Mouse (Mus musculus) right cerebral cortex, postnatal 14 days (tissue): ENCODE data around the gene Cdh9.
A peak's percentile ranks its signal among the peaks of the same experiment; 100 is the strongest.

Source experiments
- DNase-seq: peaks from one replicate; pipeline ENCODE4 v3.0.0; 2022

Gene Cdh9

DNA sequence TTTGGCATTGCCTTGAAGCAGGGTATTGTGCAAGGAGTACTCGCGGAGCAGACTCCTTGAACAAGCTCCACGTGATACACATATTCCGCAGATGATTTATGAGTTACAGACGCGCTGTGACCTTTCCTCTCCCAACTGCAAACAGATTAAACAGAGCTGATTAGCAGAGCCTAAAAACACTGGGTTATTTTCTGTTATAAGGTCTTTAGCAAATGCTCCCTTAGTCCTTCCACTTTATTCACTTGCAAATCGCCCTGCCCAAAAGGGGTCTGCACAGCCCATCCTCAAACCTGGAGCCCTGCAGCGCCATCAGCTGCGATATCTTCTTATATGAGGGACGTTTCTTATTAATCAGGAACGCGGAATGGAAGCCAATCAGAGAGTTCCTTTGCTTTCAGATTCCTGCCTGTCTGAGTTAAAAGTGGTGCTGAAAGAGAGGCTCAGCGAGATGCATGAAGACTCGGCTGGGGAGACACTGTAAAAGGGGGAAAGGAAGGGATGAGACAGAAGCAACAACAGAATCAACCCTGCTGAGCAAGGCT lies at the start of gene Cdh9:
TSS of gene Cdh9 (plus strand) at position 287 of the 542 bp plus-strand sequence.
- peak; percentile 7 for DNase-seq

DNA sequence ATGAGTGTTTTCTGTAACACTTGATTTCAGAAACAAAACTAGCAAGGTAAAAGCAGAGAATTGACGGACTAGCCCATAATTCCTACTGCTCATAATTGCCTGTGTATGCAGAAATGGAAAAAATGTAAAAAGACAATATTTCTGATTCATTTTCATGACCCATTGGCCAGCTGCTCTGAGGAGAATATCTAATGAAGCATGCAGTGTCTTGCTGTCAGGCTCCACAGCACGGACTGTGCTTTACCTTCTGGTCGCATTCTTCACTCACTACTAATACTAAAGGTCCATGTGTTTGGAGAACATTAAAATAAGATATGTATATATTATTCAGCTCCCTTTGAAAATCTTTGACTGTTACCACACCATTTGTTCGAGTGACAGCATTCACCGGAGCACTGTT lies 49.5 kb upstream of the Cdh9 start:
- DNase-seq, result no peak

DNA sequence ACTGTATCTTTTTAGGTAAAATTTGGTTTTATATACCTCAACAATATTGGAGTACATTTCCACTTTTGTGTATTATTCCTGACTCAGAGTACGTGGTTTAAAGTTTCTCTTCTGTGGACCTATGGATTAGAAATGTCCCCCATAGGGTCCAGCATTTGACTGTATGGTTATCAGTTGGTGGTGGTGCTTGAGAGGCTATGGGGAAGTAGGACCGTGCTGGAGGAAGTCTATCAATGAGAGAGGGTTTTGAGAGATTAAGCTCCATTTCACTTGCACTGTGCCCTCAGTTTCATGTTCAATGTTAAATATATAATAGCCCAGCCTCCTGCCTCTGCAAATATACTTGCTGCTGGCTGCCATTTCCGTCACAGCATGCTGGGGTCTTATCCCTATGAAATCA lies 28.7 kb upstream of the Cdh9 start:
- DNase-seq, result no peak

DNA sequence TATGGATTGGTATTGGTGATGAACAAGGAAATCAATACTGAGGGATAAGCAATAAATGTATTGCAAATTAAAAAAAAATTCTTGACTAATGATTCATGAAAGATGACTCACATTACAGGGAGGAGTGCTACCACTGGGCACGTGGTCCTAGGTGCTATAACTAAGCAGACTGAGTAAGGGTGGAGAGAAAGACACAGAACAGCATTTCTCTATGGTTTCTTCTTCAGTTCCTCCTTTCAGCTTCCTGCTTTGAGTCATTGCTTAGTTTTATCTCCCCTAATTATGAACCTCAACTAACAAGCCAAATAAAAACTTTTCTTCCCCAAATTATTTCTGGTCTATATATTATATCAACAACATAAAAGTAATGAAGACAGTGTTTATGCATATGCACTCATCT lies 26.2 kb upstream of the Cdh9 start:
- DNase-seq, result no peak

DNA sequence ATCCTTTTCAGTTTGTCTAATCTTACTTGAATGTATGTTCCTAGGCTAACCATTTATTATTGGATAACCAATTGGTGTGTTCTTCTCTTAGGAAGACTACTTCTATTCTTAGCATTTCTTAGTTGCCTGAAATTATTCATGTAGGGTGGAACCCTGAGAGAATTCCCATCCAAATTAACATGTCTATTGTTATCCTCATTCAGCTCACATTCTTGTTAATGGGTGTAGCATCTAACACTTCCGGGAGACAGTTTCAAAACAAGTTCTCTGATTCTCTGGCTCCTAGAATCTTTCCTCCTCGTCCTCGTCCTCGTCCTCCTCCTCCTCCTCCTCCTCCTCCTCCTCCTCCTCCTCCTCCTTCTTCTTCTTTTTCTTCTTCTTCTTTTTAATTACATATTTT lies 10.5 kb downstream of the Cdh9 start:
- no peak for DNase-seq

DNA sequence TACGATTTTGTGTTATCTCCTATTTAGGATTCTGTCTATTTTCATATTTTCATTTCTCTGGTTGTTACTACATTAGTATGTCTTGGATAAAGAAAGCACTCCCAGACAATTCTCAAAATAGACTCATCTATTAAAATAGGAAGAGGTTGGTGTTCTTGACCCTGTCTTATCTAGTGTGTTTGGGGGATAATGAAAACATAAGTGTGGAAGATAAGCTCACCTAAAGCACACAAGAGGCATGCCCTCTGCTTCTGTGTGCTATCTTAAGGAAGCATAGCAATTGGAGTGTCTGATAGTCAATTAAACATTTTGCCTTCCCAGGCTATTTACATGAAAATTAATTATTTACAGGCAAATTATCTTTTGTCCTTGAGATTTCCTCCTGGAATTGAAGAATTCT lies 18.1 kb downstream of the Cdh9 start:
- no peak for DNase-seq

DNA sequence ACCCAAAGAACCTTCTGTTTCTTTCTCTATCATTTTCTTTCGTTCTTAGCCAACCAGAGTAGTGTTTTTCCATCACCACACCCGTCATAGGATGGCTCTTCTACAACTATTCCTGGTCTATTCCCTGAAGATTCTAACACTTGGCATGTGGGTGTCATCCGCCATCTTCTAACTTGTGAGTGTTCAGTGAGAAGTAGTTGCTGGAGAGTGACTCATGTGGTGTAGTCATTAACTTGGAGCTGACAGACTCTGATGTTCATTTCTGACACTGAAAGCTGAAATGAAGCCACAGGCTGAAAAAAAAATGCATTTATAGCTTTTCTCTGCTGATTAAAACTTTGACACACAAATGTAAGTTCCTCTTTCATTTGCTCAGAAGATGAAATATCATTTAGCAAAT lies 34.7 kb downstream of the Cdh9 start:
- no peak for DNase-seq

DNA sequence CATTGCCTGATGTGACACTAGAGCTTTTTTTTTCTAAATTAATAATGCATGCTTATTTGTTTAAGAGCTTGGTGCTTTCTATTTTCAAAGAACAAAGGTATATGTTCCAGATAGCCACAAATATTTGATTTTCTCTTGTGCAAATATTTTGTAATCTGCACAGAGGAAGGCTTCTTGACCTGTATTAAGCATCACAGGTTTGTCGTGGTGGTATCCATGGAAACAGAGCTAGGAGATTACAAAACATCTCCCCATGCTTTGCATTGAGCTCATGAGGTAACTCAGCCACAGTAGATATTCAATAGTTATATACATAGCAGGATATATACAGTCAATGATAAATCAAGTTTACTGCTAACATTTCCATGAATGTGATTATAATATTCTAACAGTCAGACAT lies 56.0 kb downstream of the Cdh9 start:
- no peak for DNase-seq

DNA sequence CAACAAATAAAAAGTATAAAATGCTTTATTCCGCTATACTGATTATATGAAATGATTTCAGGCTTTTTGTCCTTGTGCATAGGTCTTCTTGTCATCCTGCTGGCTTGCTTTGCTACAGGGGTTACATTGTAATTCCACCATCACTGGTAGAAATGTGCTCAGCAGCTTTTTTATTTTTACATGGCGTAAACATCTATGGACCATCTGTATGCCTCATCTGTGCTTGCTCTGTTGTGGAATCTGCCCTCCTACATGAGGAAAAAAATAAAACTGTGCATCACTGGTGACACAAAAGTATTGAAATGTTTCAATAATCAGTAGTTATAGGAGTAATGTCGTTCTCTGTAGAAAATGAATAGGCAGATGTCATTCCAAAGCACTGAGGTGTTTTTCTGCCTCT lies 64.3 kb downstream of the Cdh9 start:
- no peak for DNase-seq

DNA sequence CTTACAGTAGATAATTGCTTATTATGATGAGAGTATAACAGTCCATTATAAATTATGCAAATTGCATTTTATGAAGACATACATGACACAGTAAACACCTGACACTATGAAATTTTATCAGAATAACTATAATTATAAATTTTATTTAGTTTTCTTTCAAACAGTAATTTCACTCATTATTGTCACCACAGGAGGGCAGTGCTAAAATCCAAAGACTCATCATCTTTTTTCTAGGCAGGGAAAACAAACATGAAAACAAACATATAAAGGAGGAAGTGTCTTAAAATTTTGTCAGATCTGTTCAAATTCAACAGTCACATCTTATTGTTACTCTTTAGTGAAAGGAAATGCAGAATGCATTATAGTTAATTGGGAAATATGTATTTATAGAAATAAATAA lies 72.7 kb downstream of the Cdh9 start:
- no peak for DNase-seq

DNA sequence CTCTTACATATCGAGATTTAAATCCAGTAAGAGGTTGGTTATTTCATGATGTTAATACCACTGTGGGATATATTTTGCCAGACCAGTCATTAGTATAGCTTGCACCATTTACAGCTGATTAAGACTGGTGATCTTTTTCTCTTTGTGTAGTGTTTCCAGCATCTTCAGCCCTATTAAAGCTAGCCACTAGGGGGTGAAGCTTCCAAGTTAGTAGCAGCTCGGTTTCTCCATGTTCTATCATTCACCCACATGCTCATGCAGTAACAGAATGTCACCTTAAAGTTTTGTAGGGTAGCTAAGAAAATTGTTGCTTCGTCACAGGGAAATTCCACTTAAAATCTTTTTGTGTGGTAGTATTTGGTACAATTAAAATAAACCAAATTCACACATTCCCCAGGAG lies 82.2 kb downstream of the Cdh9 start:
- no peak for DNase-seq

DNA sequence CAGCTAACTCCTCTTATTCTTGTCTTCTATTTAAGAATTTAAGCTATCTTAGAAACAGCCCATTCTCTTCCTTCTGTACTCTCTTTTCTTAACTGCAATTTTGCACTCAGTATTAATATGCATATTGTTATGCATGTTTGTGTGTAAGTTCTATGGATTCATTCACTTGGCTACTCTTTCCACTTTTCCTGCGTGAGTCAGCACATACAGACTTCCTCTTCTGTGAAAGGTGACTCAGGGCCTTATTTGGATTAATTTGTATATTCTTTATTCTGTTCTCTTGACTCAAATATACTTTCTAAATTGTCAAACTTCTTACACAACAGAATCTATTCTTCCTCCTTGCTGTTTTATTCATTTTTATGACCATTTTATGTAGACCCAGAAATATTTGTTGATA lies 85.5 kb downstream of the Cdh9 start:
- no peak for DNase-seq

DNA sequence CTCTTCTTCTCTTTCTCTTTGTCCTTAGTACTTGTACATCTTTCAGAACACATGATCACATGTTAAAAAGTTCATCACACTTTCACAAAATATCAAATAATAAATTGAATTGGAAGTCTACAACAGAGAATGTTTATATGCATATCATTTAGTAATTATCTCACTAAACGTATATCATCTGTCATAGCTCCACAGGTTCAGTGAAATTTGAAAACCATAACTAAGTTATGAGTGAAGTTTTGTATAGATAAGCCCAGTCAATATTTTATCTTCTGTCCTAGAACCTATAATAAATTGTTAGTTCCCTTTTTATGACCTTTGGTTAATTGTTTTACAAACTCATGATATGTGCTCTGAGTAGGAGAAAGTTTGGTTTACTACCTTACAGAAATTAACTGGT lies 106.2 kb downstream of the Cdh9 start:
- DNase-seq, result no peak

DNA sequence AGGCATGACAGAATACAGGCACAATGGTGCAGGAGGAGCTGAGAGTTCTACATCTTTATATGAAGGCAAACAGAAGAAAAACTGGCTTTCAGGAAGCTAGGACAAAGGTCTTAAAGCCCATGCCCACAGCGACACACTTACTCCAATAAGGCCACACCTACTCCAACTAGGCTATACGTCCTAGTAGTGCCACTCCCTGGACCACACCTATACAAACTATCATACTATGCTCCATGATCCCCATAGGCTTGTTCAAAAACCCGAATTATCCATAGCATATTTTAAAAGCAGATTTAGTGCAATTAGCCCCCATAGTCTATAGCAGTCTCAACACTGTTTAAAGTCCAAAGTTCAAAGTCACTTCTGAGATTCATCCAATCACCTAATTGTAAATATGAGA lies 154.0 kb downstream of the Cdh9 start:
- DNase-seq, result no peak

DNA sequence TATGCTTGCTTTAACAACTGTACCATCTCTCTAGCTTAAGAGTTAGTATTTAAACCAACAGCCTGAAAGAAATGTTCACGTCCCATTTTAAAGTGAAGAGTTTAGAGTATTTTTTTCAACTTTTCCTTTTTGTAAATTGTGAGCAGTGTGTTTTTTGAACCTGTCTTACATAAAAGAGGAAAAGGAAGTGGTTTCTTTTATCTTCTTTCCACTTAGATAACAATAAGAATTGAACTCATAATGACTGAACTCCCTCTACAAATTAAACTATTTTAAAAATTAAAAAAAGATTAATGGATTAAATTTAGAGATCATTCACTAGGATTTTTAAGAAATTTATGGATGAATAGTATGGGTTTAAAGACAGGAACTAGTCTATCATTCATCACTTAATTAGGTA lies 168.1 kb downstream of the Cdh9 start:
- DNase-seq, result no peak
